Mouse (Mus musculus) thymus, adult 2 months (tissue): ENCODE results near the gene She. TPM values are rescaled to one million over a fixed set of nuclear protein-coding genes. Genes with fewer than 3 reads are reported as not detected.

Experiments
- DNase-seq: peaks from one replicate; pipeline ENCODE4 v3.0.0; 2021
- H3K27ac ChIP-seq: fragments of 200-500 bp; 2 replicates; pipeline ENCODE4 v1.5.1; 2012; ENCODE audit warnings: low read length, control low read depth; ENCODE audit not compliant: control insufficient read depth, insufficient read depth
- H3K27me3 ChIP-seq: fragments of 200-500 bp; 2 replicates; pipeline ENCODE4 v1.6.1; 2012; ENCODE audit warnings: mild to moderate bottlenecking, low read length, moderate library complexity, mixed read lengths; ENCODE audit not compliant: control insufficient read depth, insufficient read depth
- H3K36me3 ChIP-seq: fragments of 200-500 bp; 2 replicates; pipeline ENCODE4 v1.6.1; 2012; ENCODE audit warnings: mild to moderate bottlenecking, low read length, moderate library complexity; ENCODE audit not compliant: control insufficient read depth, insufficient read depth
- H3K4me1 ChIP-seq: fragments of 200-500 bp; replicated peaks from 2 replicates; pipeline ENCODE4 v1.6.1; 2012; ENCODE audit warnings: low read length; ENCODE audit not compliant: control insufficient read depth, insufficient read depth
- H3K4me3 ChIP-seq: fragments of 200-500 bp; 2 replicates; pipeline ENCODE4 v1.5.1; 2012; ENCODE audit warnings: mild to moderate bottlenecking, low read length, control low read depth, moderate library complexity; ENCODE audit not compliant: control insufficient read depth, insufficient read depth
- CTCF ChIP-seq: fragments of 200-500 bp; IDR thresholded peaks from 2 replicates; pipeline ENCODE4 v1.5.1; 2012; ENCODE audit warnings: mild to moderate bottlenecking, control low read depth, low read length, moderate library complexity, borderline replicate concordance; ENCODE audit not compliant: control insufficient read depth, poor library complexity, insufficient read depth; ENCODE audit errors: extremely low read depth
- POLR2A ChIP-seq: fragments of 200-500 bp; IDR thresholded peaks from 2 replicates; pipeline ENCODE4 v1.6.1; 2012; ENCODE audit warnings: mild to moderate bottlenecking, low read length, control low read depth, moderate library complexity; ENCODE audit not compliant: control insufficient read depth, poor library complexity, insufficient read depth; ENCODE audit errors: extremely low read depth
- WGBS: fragments of 180-500 bp; shearing (Covaris S2); methylation state at CpG from one replicate; pipeline ENCODE4 v1.1.7; 2018; 5-methylcytosine and 5-hydroxymethylcytosine counted together
- polyA plus RNA-seq: library from polyadenylated mRNA; depleted of rRNA; stranded (reverse); fragments of >200 nt; gene quantifications from 2 replicates; pipeline ENCODE4 v1.2.3, GENCODE M21; 2012

The She gene
- polyA plus RNA-seq, 1 experiment: 0.69 TPM

GRCm38 (mm10) chr3:89863716-89864509, 32.7 kb downstream of the She start:
- no peaks in the 10 kb centered on the region for H3K36me3 ChIP-seq
- 15% methylated on average over 9 of the region's 9 CpGs for WGBS
- no peak overlapping the region for H3K4me3 ChIP-seq
- no peaks in the 10 kb centered on the region for H3K27me3 ChIP-seq
- no peak for TF ChIP-seq CTCF
- TF ChIP-seq POLR2A: no peak
- DNase-seq: peak; percentile 68
- peaks cover 30% of the 10 kb centered on the region for H3K4me1 ChIP-seq
- peak overlapping the region; percentile 61; the same call in 1 of the 2 replicates for H3K27ac ChIP-seq

DNA sequence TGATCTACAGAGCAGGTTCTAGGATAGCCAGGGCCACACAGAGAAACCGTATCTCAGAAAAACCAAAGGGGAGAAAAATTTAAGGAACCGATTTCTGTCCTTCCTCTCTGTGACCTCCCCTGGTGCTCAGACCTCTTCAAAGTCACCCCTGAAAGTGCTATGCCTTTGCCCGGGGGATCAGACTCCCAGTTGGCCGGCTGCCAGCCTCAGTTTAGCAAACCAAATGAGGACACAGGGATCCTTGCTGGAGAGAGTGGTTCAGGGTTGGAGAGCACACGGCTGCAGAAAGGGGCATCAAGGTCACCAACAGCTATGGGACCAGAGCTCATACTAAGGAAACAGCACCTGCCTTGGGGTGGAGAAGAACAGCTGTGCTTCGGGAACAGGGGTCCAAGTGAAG, 33.9 kb downstream of the She start:
- Histone ChIP-seq H3K4me3 (no peak overlapping the region), H3K36me3 (no peaks in the 10 kb centered on the region), H3K27me3 (no peaks in the 10 kb centered on the region), H3K27ac (no peak overlapping the region), H3K4me1 (peaks cover 35% of the 10 kb centered on the region)
- TF ChIP-seq CTCF (no peak), POLR2A (no peak)
- 34% methylated on average over 6 of the region's 6 CpGs for WGBS
- DNase-seq: no peak

GRCm38 (mm10) chr3:89865764-89866163, 34.6 kb downstream of the She start:
- no peak for DNase-seq
- WGBS: 95% methylated on average over 4 of the region's 4 CpGs
- Histone ChIP-seq H3K27me3 (no peaks in the 10 kb centered on the region), H3K4me3 (no peak overlapping the region), H3K27ac (no peak overlapping the region), H3K4me1 (peaks cover 40% of the 10 kb centered on the region), H3K36me3 (no peaks in the 10 kb centered on the region)
- TF ChIP-seq CTCF (no peak), POLR2A (no peak)

DNA sequence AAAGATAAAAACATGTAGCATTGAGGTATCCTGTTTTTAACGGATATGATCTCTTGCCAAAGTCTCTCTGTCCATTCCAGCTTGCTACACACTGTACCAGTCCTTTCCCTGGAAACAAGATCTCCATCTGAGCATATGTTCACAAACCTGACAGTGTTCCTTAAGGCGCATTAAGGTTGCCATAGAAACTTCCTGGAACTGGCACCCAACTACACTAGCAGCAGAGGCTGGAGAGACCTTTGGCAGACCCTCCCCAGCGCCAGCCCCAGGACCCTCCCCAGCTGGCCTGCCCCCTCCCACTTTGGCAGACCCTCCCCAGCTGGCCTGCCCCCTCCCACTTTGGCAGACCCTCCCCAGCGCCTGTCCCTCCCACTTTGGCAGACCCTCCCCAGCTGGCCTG, 36.5 kb downstream of the She start:
- Histone ChIP-seq H3K4me3 (no peak overlapping the region), H3K27me3 (no peaks in the 10 kb centered on the region), H3K36me3 (no peaks in the 10 kb centered on the region), H3K4me1 (peaks cover 51% of the 10 kb centered on the region), H3K27ac (no peak overlapping the region)
- no peak for DNase-seq
- TF ChIP-seq POLR2A: no peak
- TF ChIP-seq CTCF: no peak
- WGBS: 90% methylated on average over 4 of the region's 4 CpGs

- TF ChIP-seq POLR2A: no peak
- TF ChIP-seq CTCF: no peak
- H3K27me3 ChIP-seq: no peaks in the 10 kb centered on the region
- no peak for DNase-seq
- WGBS: 84% methylated on average over 7 of the region's 7 CpGs
- peaks cover 53% of the 10 kb centered on the region for H3K4me1 ChIP-seq
- H3K27ac ChIP-seq: no peak overlapping the region
- H3K4me3 ChIP-seq: no peak overlapping the region
- no peaks in the 10 kb centered on the region for H3K36me3 ChIP-seq
These were observed 37.2 kb downstream of the She start for GRCm38 (mm10) chr3:89868357-89868756.

GRCm38 (mm10) chr3:89868956-89869355, 37.8 kb downstream of the She start:
- Histone ChIP-seq H3K27me3 (no peaks in the 10 kb centered on the region), H3K36me3 (no peaks in the 10 kb centered on the region), H3K27ac (no peak overlapping the region), H3K4me1 (peaks cover 51% of the 10 kb centered on the region), H3K4me3 (no peak overlapping the region)
- WGBS: 29% methylated on average over 9 of the region's 9 CpGs
- DNase-seq: no peak
- TF ChIP-seq CTCF (no peak), POLR2A (no peak)

- TF ChIP-seq POLR2A: no peak
- no peak for TF ChIP-seq CTCF
- Histone ChIP-seq H3K27me3 (no peaks in the 10 kb centered on the region), H3K4me1 (peaks cover 53% of the 10 kb centered on the region), H3K4me3 (no peak overlapping the region), H3K36me3 (no peaks in the 10 kb centered on the region), H3K27ac (no peak overlapping the region)
- WGBS: 13% methylated on average over 9 of the region's 9 CpGs
- peak; percentile 56 for DNase-seq
These were observed 38.4 kb downstream of the She start for GRCm38 (mm10) chr3:89869556-89869955.
